Mouse (Mus musculus): ENCODE data around the gene Tldc2.

The Tldc2 gene

GRCm38 (mm10) chr2:157086796-157087195, at the start of gene Tldc2:
TSS of gene Tldc2 (plus strand) at chr2:157087055.
- no peak for DNase-seq (ENCODE audit: low spot score)

- no peak for DNase-seq (ENCODE audit: low spot score)
These were observed 49.6 kb upstream of the Tldc2 start for GRCm38 (mm10) chr2:157037303-157037702.

GRCm38 (mm10) chr2:157039900-157040648, 46.8 kb upstream of the Tldc2 start:
- DNase-seq (ENCODE audit: low spot score), result peak; percentile 61

DNA sequence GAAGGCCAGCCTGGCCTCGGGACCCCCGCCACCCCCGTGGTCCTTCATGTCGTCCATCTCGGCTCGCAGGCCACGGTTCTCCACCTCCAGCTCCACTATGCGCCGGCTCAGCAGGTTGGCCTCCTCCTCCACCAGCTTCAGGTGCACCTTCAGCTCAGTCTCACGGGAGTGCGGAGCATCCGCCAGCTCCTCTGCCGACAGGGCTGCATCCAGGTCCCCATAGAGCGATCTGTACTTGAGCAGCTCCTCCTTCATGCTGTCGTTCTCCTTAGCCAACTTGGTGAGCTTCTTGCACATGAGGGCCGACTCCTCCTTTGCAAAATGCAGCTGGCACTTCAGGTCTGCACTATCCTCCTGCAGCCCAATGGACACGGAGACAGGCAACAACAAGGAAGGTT, 46.2 kb upstream of the Tldc2 start:
- DNase-seq (ENCODE audit: low spot score), result no peak

DNA sequence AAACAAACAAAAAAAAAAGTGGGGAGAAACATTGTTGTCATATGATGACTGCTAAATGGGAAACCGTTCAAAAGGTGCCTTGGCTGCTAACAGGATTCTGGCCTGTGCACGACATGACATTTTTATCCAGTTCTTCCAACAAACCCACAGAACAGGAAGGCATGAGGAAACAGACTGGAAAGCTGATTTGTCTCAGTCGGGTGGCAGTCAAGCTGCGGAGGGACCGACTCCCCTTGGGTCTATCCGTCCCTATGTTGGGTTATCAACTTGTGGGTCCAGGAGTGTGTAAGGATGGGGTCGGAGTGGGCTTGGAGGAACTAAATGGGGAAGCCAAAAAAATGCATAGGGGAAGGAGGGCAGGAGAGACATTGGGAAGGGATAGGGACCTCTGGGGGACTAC, 45.4 kb upstream of the Tldc2 start:
- no peak for DNase-seq (ENCODE audit: low spot score)

DNA sequence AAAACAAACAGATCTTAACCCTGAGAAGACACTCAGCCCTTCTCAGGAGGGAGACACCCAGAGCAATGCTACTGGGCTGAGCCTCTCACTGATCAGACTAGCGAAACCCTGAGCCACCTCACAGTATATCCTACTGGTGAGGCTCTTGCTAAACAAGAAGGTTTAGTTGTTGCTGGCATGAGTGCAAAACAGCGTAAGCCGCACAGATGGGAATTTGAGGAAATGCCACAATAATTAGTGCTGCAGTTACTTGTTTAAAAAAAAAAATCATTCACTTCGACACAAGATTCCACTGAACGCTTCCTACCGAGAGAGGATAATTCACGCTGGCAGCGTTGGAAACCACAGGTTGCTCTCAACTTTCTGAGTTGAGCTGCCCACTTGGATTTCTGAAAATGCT, 43.3 kb upstream of the Tldc2 start:
- no peak for DNase-seq (ENCODE audit: low spot score)

DNA sequence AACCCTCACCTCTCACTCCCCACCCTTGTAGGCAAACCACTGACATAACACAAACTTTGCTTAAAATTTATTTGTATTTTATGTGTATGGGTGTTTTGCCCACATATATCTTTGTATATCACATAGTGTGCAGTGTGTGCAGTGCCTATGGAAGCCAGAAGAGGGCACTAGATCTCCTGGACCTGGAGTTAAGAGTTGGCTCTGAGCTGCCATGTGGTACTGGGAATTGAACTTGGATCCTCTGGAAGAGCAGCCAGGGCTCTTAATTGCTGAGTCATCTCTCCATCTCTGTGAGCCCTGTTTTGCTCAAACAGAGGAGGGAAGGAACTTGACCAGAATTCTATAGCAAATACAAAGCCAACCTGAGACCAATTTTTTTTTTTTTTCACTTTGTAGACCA, 42.9 kb upstream of the Tldc2 start:
- no peak for DNase-seq (ENCODE audit: low spot score)

DNA sequence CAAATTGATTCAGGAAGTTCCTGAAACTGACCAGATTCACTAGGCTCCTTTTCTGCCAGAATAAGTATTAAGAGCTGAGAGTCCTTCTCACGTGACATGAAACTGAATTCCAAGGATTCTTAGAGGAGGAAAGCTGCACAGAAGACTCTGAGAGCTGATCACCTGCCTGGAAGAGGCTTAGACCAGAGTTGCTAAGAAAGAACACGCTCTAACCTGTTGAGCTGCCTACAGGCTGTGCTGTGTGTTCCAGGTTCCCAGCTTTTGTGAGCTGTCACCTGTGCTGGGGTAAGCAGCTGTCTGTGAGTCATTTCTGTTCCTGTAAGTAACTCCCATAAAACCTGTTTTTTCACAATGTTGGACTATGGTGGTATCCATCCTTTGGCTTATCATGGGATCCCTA, 40.9 kb upstream of the Tldc2 start:
- no peak for DNase-seq (ENCODE audit: low spot score)

GRCm38 (mm10) chr2:157046956-157047355, 39.9 kb upstream of the Tldc2 start:
- DNase-seq (ENCODE audit: low spot score), result no peak

GRCm38 (mm10) chr2:157048395-157049181, 38.3 kb upstream of the Tldc2 start:
- peak; percentile 58 for DNase-seq (ENCODE audit: low spot score)

- no peak for DNase-seq (ENCODE audit: low spot score)
These were observed 37.0 kb upstream of the Tldc2 start for GRCm38 (mm10) chr2:157049831-157050243.

- DNase-seq (ENCODE audit: low spot score), result no peak
These were observed 34.4 kb upstream of the Tldc2 start for GRCm38 (mm10) chr2:157052448-157052847.

DNA sequence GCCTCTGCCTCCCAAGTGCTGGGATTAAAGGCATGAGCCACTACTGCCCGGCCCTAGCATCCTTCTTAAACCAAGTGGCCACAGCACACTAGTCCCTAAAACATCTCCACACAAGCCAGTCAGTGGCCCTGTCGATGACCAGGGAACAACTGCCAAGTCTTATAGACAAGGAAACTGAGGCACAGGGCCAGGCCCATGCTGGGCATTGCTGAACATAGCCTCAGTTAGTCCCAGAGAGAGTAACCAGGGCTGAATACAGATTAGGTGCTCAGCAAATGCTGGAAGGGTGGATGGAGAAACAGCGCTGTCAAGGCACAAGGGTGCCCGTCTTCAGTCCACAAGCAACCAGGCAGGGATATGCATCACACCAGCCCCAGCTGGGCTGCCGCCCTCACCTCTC, 33.7 kb upstream of the Tldc2 start:
- DNase-seq (ENCODE audit: low spot score), result no peak

GRCm38 (mm10) chr2:157053787-157054186, 33.1 kb upstream of the Tldc2 start:
- DNase-seq (ENCODE audit: low spot score), result no peak

GRCm38 (mm10) chr2:157054297-157054696, 32.6 kb upstream of the Tldc2 start:
- no peak for DNase-seq (ENCODE audit: low spot score)

DNA sequence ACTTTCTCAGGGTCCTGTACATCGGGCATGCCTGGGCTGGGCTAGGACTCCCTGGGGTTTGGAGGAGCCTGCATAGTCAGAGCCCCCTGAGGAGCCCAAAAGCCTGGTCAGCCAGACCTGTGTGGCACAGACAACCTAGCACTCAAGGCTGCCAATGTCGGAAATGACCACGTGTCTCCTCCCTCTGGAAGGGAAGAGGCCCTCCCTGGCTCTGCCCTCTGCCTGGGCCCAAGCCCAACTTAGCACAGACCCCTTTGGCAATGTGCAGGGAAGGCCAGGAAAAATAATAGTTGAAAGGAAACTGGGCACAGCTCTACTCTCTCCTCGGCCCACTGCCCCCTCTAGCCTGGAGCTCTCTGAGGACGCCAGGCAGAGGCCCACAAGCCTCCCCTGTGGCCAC, 32.0 kb upstream of the Tldc2 start:
- no peak for DNase-seq (ENCODE audit: low spot score)

- DNase-seq (ENCODE audit: low spot score), result no peak
These were observed 31.1 kb upstream of the Tldc2 start for GRCm38 (mm10) chr2:157055721-157056120.

DNA sequence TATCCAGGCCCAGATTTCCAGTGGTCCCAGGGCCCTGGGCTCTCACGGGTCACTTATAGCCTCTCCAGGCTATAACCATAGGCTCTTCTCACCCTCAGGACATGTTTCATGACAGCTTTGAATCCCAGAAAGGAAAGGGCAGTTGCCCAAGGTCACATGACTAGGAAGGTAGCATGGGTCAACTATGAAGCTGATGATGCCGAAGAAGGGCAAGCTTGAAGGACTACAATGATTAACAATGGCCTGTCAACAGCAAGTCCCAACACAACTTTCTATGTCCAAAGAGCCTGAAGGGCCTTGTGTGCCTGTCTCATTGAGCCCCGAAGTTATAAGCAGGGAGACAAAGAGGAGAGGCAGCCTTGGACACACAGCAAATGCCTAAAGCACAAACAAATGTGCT, 29.7 kb upstream of the Tldc2 start:
- no peak for DNase-seq (ENCODE audit: low spot score)

- DNase-seq (ENCODE audit: low spot score), result no peak
These were observed 29.1 kb upstream of the Tldc2 start for GRCm38 (mm10) chr2:157057758-157058157.

GRCm38 (mm10) chr2:157058342-157058998, 28.4 kb upstream of the Tldc2 start:
- DNase-seq (ENCODE audit: low spot score), result peak; percentile 54

DNA sequence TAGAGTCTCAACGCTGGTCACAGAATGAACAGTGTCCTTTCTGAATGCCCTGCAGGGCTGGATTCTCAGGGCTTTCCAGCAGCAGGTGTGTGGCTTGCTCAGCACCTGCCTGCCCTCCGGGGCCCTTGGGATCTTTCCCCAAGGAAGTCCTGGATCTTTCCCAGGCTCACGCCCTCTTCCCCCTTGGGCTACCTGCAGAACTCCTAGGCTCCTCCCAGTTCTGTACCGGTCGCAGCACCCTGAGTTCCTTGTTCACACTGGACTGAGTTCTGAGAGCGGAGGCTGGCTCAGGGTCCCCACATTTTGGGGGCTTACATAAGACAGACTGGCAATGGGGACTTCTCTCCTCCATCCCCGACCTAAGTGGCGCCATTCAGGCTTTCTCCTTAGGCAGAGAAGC, 27.7 kb upstream of the Tldc2 start:
- DNase-seq (ENCODE audit: low spot score), result no peak

- no peak for DNase-seq (ENCODE audit: low spot score)
These were observed 26.8 kb upstream of the Tldc2 start for GRCm38 (mm10) chr2:157060037-157060436.
